Mouse (Mus musculus) cerebellum, adult 8-10 months (tissue): ENCODE measurements around the gene Carhsp1.

Experiments
- DNase-seq: peaks from one replicate; pipeline ENCODE4 v3.0.0; 2022

Carhsp1 gene

GRCm38 (mm10) chr16:8671551-8672349 lies at the start of gene Carhsp1:
TSS of gene Carhsp1 (minus strand) at chr16:8672155.
- peak; percentile 45 for DNase-seq

- DNase-seq, result no peak
Measured at GRCm38 (mm10) chr16:8720447-8720846, 48.5 kb upstream of the Carhsp1 start.

- no peak for DNase-seq
Measured at GRCm38 (mm10) chr16:8717744-8718143, 45.8 kb upstream of the Carhsp1 start.

- DNase-seq, result no peak
Measured at GRCm38 (mm10) chr16:8716300-8716699, 44.3 kb upstream of the Carhsp1 start.

GRCm38 (mm10) chr16:8715513-8716080 lies 43.6 kb upstream of the Carhsp1 start:
- DNase-seq, result no peak

- no peak for DNase-seq
Measured at GRCm38 (mm10) chr16:8714851-8715250, 42.9 kb upstream of the Carhsp1 start.

- no peak for DNase-seq
Measured at GRCm38 (mm10) chr16:8711998-8712397, 40.0 kb upstream of the Carhsp1 start.

GRCm38 (mm10) chr16:8700586-8700985 lies 28.6 kb upstream of the Carhsp1 start:
- no peak for DNase-seq

- DNase-seq, result no peak
Measured at GRCm38 (mm10) chr16:8699556-8699955, 27.6 kb upstream of the Carhsp1 start.

- no peak for DNase-seq
Measured at GRCm38 (mm10) chr16:8691206-8691605, 19.3 kb upstream of the Carhsp1 start.

GRCm38 (mm10) chr16:8689979-8690656 lies 18.2 kb upstream of the Carhsp1 start:
- peak; percentile 90 for DNase-seq

- DNase-seq, result no peak
Measured at GRCm38 (mm10) chr16:8687559-8688112, 15.7 kb upstream of the Carhsp1 start.

GRCm38 (mm10) chr16:8686871-8687535 lies 15.0 kb upstream of the Carhsp1 start:
- peak; percentile 23 for DNase-seq

- peak; percentile 79 for DNase-seq
Measured at GRCm38 (mm10) chr16:8686121-8686870, 14.3 kb upstream of the Carhsp1 start.

GRCm38 (mm10) chr16:8685087-8685486 lies 13.1 kb upstream of the Carhsp1 start:
- DNase-seq, result peak; percentile 55

- no peak for DNase-seq
Measured at GRCm38 (mm10) chr16:8680470-8680869, 8.5 kb upstream of the Carhsp1 start, which contains the start of gene Gm5767. TSS of gene Gm5767 (plus strand) at chr16:8680770.

- DNase-seq, result no peak
Measured at GRCm38 (mm10) chr16:8679780-8680179, 7.8 kb upstream of the Carhsp1 start.

GRCm38 (mm10) chr16:8678676-8679075 lies 6.7 kb upstream of the Carhsp1 start:
- no peak for DNase-seq

- no peak for DNase-seq
Measured at GRCm38 (mm10) chr16:8678035-8678434, 6.1 kb upstream of the Carhsp1 start.

- DNase-seq, result peak; percentile 46
Measured at GRCm38 (mm10) chr16:8676800-8677199, 4.8 kb upstream of the Carhsp1 start.

GRCm38 (mm10) chr16:8676228-8676627 lies 4.3 kb upstream of the Carhsp1 start:
- DNase-seq, result no peak

GRCm38 (mm10) chr16:8675559-8675958 lies 3.6 kb upstream of the Carhsp1 start:
- DNase-seq, result no peak
